Mouse (Mus musculus) spleen, postnatal 14 days (tissue): ENCODE data around the gene Krtap27-1.
A peak's percentile ranks its signal among the peaks of the same experiment; 100 is the strongest.

Experiments used
- DNase-seq, 2 experiments: peaks; one replicate each; pipeline ENCODE4 v3.0.0; 2021 to 2022; ENCODE audit warnings: low spot score in 2 of 2

Krtap27-1 gene

DNA sequence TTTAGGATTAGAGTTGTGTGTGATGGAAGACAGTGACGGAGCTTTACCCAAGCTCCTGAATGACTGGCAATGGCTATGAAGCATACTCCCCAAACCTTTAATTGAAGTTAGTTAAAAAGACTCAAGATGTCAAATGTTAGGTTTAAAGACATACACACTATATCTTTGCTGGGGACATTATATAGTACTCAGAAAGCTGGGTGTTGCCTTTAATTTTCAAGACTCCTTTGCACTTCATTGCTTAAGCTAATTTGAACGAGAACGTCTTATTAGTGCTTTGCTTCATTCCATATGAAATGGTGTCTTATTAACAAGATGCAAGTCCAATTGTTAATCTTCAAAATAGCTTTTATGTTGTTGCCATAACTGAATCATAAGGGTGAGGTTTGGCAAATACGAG lies at the start of gene Krtap27-1:
Gene Krtap27-1, minus strand, starts transcription at position 101 of the 400 bp plus-strand sequence.
- no peak for DNase-seq

DNA sequence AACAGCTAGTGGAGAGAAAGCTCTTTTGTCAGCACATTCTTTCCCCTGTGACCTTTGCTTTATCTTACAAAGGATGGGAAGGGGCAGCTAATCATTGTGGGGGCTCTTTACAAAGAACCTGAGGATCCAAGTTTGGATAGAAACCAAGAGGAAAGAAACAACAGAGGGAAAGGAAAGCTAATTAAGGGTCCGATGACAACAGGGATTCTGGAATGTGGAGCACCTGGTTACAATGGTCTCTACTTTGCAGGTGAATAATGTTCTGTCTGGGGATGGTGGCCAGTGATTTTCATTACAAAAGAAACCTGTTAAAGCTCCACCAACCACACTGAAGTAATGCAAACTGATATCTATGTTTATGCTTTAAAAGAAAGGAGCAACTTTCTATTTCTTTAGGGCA lies 48.6 kb upstream of the Krtap27-1 start:
- DNase-seq, result no peak

GRCm38 (mm10) chr16:88716549-88716948 lies 45.1 kb upstream of the Krtap27-1 start:
- DNase-seq, result no peak

DNA sequence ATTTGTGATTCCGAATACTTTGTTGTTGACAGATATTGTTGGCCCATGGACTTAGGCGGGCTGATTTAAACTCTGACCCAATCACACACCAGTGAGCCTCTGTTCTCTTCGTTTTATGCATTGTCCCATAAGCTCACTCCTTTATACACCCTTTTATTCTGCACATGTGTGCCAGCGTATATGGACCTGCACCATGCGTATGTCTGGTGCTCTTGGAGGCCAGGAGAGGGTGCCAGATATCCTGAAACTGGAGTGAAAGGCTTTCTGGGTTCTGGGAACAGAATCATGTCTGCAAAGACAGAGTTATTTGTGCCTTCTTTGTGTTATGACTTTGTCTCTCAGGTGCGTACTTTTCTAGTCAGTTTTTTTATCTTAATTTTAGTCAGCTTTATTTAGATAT lies 39.8 kb upstream of the Krtap27-1 start:
- DNase-seq, result no peak

- DNase-seq, result no peak
These were observed 39.3 kb upstream of the Krtap27-1 start for GRCm38 (mm10) chr16:88710757-88711156.

DNA sequence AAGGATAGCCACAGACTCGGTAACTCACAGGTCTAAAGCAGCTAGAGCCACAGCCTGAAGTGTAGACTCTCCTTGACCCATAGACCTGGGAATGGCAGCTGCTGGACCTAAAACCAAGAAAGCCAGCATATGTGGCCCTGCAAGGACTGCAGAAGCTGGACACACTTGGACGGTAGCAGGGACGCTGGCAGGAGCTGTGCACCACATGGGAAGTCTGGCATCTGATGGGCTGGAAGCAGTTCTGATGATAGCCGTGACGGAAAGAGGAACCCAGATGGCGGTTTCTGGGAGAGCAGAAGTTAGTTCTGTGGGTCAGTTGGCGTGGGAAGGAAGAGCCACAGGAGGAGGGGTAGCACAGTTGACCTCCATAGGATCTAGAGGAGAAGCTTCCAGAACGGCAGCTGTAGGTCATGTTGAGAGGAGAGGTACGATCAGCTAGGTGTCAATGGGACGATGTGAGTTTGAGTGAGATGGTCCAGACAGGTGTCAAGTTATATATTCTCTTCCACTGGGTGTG lies 36.1 kb upstream of the Krtap27-1 start, which contains the start of gene 2310061N02Rik:
Gene 2310061N02Rik, minus strand, starts transcription at position 467 of the 517 bp plus-strand sequence.
- no peak for DNase-seq

DNA sequence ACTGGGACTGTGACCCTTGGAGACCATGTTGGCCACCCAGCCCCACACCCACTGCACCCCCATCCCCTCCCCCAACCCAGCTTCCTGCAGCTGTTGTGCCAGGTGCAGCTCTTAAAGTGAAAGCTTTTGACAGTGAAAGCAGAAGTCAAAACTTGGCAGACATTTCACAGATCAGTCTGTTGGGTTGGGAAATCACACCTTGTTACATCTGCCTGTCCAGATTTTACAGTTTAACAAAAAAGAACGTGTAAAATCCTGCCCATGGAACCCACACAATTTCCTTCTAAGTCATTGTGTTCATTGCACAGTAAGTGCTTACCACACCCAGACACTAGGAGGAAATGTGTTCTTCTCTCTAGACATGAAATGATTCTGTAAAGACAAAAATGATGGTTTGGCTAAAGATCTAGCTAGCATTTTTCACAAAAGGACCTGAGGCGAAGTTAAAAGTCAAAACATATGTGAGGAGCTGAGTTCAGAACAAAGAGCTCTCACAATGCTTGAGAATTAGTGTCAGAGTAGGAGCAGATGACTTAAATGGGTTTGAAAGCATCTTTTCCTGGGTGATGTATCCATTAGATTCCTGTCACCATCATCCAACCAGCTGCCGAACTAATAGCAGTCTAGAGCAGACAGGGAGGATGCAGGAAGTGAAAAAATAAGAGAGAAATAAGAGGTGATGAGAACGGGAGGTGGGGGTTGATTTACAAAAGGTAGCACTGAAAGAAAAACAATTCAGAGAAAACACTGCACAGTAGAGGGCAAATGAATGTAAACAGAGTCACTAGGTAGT lies 29.8 kb upstream of the Krtap27-1 start:
- DNase-seq, result peak; percentile 12 to 47

DNA sequence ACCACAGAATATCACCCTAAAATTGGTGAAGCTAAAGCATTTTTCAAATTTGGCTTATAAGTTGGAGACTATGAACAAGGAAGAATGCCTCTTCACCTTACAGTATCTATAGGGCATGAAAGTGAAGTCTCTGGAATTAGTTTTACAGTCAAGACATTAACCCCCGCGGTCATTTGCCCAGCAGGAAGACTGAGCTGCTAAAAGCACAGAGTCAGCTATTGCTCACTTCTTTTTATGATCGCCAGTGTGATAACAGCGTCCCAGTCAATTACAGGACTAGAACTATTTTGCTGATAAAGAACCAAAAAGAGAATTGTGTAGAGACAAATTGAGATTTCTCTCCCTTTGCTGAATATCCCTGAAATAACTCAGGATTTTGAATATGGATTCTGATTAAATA lies 24.8 kb upstream of the Krtap27-1 start:
- DNase-seq, result no peak

DNA sequence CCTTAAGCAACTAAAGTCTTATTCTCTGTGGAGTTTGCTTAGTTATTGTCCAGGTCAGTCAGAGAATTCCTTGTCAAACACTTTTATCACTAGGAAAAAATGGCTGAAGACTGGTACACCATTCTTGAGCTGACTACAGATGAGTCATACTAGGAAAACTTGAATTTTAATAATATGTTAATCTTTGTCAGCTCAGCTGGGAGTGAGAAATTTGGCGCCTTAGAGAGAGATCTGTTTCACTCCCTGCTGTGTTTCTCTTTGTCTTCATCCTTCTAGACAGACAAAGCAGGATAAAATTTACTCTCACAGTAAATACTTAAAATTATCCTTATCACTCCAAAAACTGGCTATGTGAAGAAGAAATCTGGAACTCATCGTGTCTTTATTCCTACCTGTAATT lies 9.8 kb upstream of the Krtap27-1 start:
- no peak for DNase-seq

- no peak for DNase-seq
These were observed 7.6 kb upstream of the Krtap27-1 start for GRCm38 (mm10) chr16:88679099-88679498.

DNA sequence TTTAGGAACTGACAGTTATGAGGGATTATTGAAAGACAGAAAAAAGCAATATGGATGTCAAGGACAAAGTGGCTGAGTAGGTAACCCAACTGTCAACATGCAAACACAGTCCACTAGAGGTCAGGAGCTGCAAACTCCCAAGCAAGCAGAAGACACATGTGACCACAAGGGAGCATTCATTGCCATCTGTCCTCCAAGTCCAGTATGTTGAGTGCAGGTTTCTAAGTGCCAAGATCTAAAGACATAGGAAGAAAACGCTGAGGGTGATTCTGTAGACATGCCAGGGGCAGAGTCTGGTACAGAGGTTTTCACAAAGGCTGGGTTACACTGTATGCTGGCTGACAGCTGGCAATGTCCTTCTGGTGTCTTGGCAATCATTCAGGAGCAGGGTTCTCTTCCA lies 14.0 kb downstream of the Krtap27-1 start:
- no peak for DNase-seq

- no peak for DNase-seq
These were observed 19.5 kb downstream of the Krtap27-1 start for GRCm38 (mm10) chr16:88651952-88652351.

- DNase-seq, result no peak
These were observed 20.4 kb downstream of the Krtap27-1 start for GRCm38 (mm10) chr16:88651082-88651481.

- no peak for DNase-seq
These were observed 24.1 kb downstream of the Krtap27-1 start, which contains the start of gene Krtap26-1 for GRCm38 (mm10) chr16:88647358-88647846. TSS of gene Krtap26-1 (minus strand) at chr16:88647796.

- no peak for DNase-seq
These were observed 24.9 kb downstream of the Krtap27-1 start for GRCm38 (mm10) chr16:88646366-88647111.

DNA sequence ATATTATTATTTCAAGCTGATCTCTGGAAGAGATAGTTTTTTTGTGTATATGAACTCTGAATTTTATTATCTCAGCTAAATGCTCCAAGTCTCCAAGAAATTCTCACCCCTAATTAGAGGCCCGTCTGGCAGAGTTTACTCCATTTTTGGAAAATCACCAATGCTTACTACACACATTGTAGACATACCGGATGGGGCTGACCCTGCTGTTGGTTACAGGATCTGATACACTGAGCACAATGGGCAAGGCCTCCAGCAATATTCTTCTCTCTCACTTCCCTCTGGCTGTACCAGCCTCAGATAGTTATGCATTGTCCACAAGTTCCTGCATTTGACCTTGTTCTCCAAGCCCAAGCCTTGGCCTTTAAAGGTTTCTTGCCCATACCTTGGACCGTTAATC lies 31.4 kb downstream of the Krtap27-1 start:
- DNase-seq, result no peak

- no peak for DNase-seq
These were observed 36.3 kb downstream of the Krtap27-1 start for GRCm38 (mm10) chr16:88635142-88635541.

DNA sequence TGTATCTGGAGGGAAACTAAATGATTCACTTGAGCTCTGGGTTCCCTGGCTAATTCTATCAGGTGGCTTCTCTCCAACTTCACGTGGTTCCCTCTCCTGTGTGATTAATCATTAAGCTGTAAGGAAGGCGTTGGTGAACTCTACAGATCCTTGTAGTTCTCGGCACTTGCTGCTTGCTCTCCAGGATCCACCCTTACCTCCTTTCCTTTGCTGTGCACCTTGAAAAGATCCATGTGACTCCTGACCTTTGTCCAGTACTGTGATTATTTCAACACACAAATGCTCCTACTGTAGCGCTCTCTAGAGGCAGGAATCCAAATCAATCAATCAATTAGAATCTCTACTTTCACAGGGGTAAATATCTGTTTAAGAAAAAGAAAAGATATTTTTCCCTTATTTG lies 40.0 kb downstream of the Krtap27-1 start:
- no peak for DNase-seq

- DNase-seq, result no peak
These were observed 43.9 kb downstream of the Krtap27-1 start, which contains the start of gene 2310079G19Rik for GRCm38 (mm10) chr16:88627566-88627965. TSS of gene 2310079G19Rik (minus strand) at chr16:88627666.
